Mouse (Mus musculus) lung, postnatal 10 days (tissue): ENCODE measurements at regions not wholly inside any gene's neighbourhood (a gene's known extent, or its start where the extent isn't known, plus 50 kb on each side); places are given as distances from the start of the nearest gene placed in this dataset.

ENCODE experiments used
- DNase-seq: peaks from one replicate; pipeline ENCODE4 v3.0.0; 2021

GRCm38 (mm10) chr13:46350075-46350747 is 68.0 kb upstream of the Rbm24 start:
- no peak for DNase-seq

- no peak for DNase-seq
Measured at GRCm38 (mm10) chr13:46355306-46355705, 62.9 kb upstream of the Rbm24 start.

- DNase-seq: no peak
Measured at GRCm38 (mm10) chr13:46355975-46356374, 62.3 kb upstream of the Rbm24 start.

GRCm38 (mm10) chr13:46357037-46357436 is 61.2 kb upstream of the Rbm24 start:
- DNase-seq: no peak

GRCm38 (mm10) chr13:46360495-46361120 is 57.6 kb upstream of the Rbm24 start:
- DNase-seq: no peak

GRCm38 (mm10) chr13:46363456-46364201 is 54.6 kb upstream of the Rbm24 start:
- DNase-seq: peak; percentile 4

GRCm38 (mm10) chr13:46364202-46364912 is 53.9 kb upstream of the Rbm24 start:
- no peak for DNase-seq

- no peak for DNase-seq
Measured at GRCm38 (mm10) chr13:46365292-46365691, 52.9 kb upstream of the Rbm24 start.
